Mouse (Mus musculus): ENCODE measurements around the gene Paf1.
"Not testable (repeated sequence)": the region's sequence is repeated elsewhere in the genome, so short reads cannot be mapped to it uniquely, and the experiment has no call there.

Paf1 gene

GRCm38 (mm10) chr7:28384162-28384561 is 8.6 kb upstream of the Paf1 start:
- DNase-seq (ENCODE audit: low spot score in 2 of 2): no peak

- no peak for DNase-seq (ENCODE audit: low spot score in 2 of 2)
These were observed 7.6 kb upstream of the Paf1 start for GRCm38 (mm10) chr7:28385196-28385595.

- DNase-seq (ENCODE audit: low spot score in 2 of 2): no peak
These were observed 6.7 kb upstream of the Paf1 start for GRCm38 (mm10) chr7:28386007-28386406.

GRCm38 (mm10) chr7:28386462-28386861 is 6.3 kb upstream of the Paf1 start:
- DNase-seq (ENCODE audit: low spot score in 2 of 2): peak; percentile 82

- not testable (repeated sequence) for DNase-seq (ENCODE audit: low spot score in 2 of 2)
These were observed 5.9 kb upstream of the Paf1 start for GRCm38 (mm10) chr7:28386877-28387276.

GRCm38 (mm10) chr7:28387384-28387783 is 5.4 kb upstream of the Paf1 start:
- DNase-seq (ENCODE audit: low spot score in 2 of 2): not testable (repeated sequence)

- DNase-seq (ENCODE audit: low spot score in 2 of 2): no peak
These were observed 2.4 kb upstream of the Paf1 start for GRCm38 (mm10) chr7:28390331-28390730.

GRCm38 (mm10) chr7:28393272-28393951 is 661 bp downstream of the Paf1 start:
- no peak for DNase-seq (ENCODE audit: low spot score in 2 of 2)

- no peak for DNase-seq (ENCODE audit: low spot score in 2 of 2)
These were observed 2.7 kb downstream of the Paf1 start for GRCm38 (mm10) chr7:28395425-28395824.

- DNase-seq (ENCODE audit: low spot score in 2 of 2): no peak
These were observed 5.2 kb downstream of the Paf1 start for GRCm38 (mm10) chr7:28398000-28398399.

- DNase-seq (ENCODE audit: low spot score in 2 of 2): no peak
These were observed 6.1 kb downstream of the Paf1 start for GRCm38 (mm10) chr7:28398696-28399340.

GRCm38 (mm10) chr7:28401030-28401429 is 8.3 kb downstream of the Paf1 start:
- no peak for DNase-seq (ENCODE audit: low spot score in 2 of 2)

GRCm38 (mm10) chr7:28401942-28402341 is 9.2 kb downstream of the Paf1 start:
- DNase-seq (ENCODE audit: low spot score in 2 of 2): no peak

GRCm38 (mm10) chr7:28410841-28411475 is 18.2 kb downstream of the Paf1 start:
- DNase-seq (ENCODE audit: low spot score in 2 of 2): no peak

GRCm38 (mm10) chr7:28412826-28413225 is 20.1 kb downstream of the Paf1 start:
- DNase-seq (ENCODE audit: low spot score in 2 of 2): no peak

GRCm38 (mm10) chr7:28417368-28417767 is 24.6 kb downstream of the Paf1 start:
- DNase-seq (ENCODE audit: low spot score in 2 of 2): no peak

- DNase-seq (ENCODE audit: low spot score in 2 of 2): no peak
These were observed 25.4 kb downstream of the Paf1 start for GRCm38 (mm10) chr7:28418096-28418670.

GRCm38 (mm10) chr7:28419416-28419815 is 26.7 kb downstream of the Paf1 start:
- DNase-seq (ENCODE audit: low spot score in 2 of 2): no peak

- no peak for DNase-seq (ENCODE audit: low spot score in 2 of 2)
These were observed 30.3 kb downstream of the Paf1 start for GRCm38 (mm10) chr7:28423018-28423417.

- no peak for DNase-seq (ENCODE audit: low spot score in 2 of 2)
These were observed 35.0 kb downstream of the Paf1 start for GRCm38 (mm10) chr7:28427738-28428137.

- DNase-seq (ENCODE audit: low spot score in 2 of 2): no peak
These were observed 37.8 kb downstream of the Paf1 start for GRCm38 (mm10) chr7:28430512-28430911.

GRCm38 (mm10) chr7:28432252-28432651 is 39.5 kb downstream of the Paf1 start:
- DNase-seq (ENCODE audit: low spot score in 2 of 2): no peak
